Mouse (Mus musculus): ENCODE measurements around the gene Fzd5.
A peak's percentile ranks its signal among the peaks of the same experiment; 100 is the strongest.

Gene Fzd5

GRCm38 (mm10) chr1:64737502-64738179 lies at the start of gene Fzd5:
TSS of gene Fzd5 (minus strand) at chr1:64737751.
- DNase-seq (ENCODE audit: low read depth, low spot score), result peak; percentile 89

- DNase-seq (ENCODE audit: low read depth, low spot score), result no peak
These were observed 42.3 kb upstream of the Fzd5 start for GRCm38 (mm10) chr1:64779863-64780262.

GRCm38 (mm10) chr1:64779415-64779814 lies 41.9 kb upstream of the Fzd5 start:
- no peak for DNase-seq (ENCODE audit: low read depth, low spot score)

GRCm38 (mm10) chr1:64773305-64773704 lies 35.8 kb upstream of the Fzd5 start:
- DNase-seq (ENCODE audit: low read depth, low spot score), result no peak

- no peak for DNase-seq (ENCODE audit: low read depth, low spot score)
These were observed 32.6 kb upstream of the Fzd5 start for GRCm38 (mm10) chr1:64770169-64770568.

- no peak for DNase-seq (ENCODE audit: low read depth, low spot score)
These were observed 24.1 kb upstream of the Fzd5 start for GRCm38 (mm10) chr1:64761646-64762045.

GRCm38 (mm10) chr1:64757766-64758165 lies 20.2 kb upstream of the Fzd5 start:
- DNase-seq (ENCODE audit: low read depth, low spot score), result no peak

- no peak for DNase-seq (ENCODE audit: low read depth, low spot score)
These were observed 19.7 kb upstream of the Fzd5 start for GRCm38 (mm10) chr1:64757254-64757653.

GRCm38 (mm10) chr1:64756640-64757030 lies 19.1 kb upstream of the Fzd5 start:
- no peak for DNase-seq (ENCODE audit: low read depth, low spot score)

- DNase-seq (ENCODE audit: low read depth, low spot score), result no peak
These were observed 18.6 kb upstream of the Fzd5 start for GRCm38 (mm10) chr1:64755971-64756639.

- no peak for DNase-seq (ENCODE audit: low read depth, low spot score)
These were observed 17.1 kb upstream of the Fzd5 start for GRCm38 (mm10) chr1:64754658-64755057.

- DNase-seq (ENCODE audit: low read depth, low spot score), result no peak
These were observed 16.1 kb upstream of the Fzd5 start for GRCm38 (mm10) chr1:64753668-64754067.

- DNase-seq (ENCODE audit: low read depth, low spot score), result no peak
These were observed 15.6 kb upstream of the Fzd5 start for GRCm38 (mm10) chr1:64753109-64753508.

- no peak for DNase-seq (ENCODE audit: low read depth, low spot score)
These were observed 7.1 kb upstream of the Fzd5 start for GRCm38 (mm10) chr1:64744616-64745015.

- DNase-seq (ENCODE audit: low read depth, low spot score), result no peak
These were observed 5.3 kb upstream of the Fzd5 start for GRCm38 (mm10) chr1:64742741-64743408.

- peak; percentile 29 for DNase-seq (ENCODE audit: low read depth, low spot score)
These were observed 1.1 kb upstream of the Fzd5 start for GRCm38 (mm10) chr1:64738661-64739082.

GRCm38 (mm10) chr1:64738180-64738555 lies 617 bp upstream of the Fzd5 start:
- DNase-seq (ENCODE audit: low read depth, low spot score), result no peak

- DNase-seq (ENCODE audit: low read depth, low spot score), result no peak
These were observed 660 bp downstream of the Fzd5 start for GRCm38 (mm10) chr1:64736681-64737501.

GRCm38 (mm10) chr1:64735781-64736680 lies 1.5 kb downstream of the Fzd5 start:
- peak; percentile 70 for DNase-seq (ENCODE audit: low read depth, low spot score)

GRCm38 (mm10) chr1:64734771-64735750 lies 2.5 kb downstream of the Fzd5 start:
- peak; percentile 36 for DNase-seq (ENCODE audit: low read depth, low spot score)

Measured in retina, postnatal 7 days (tissue).